Mouse (Mus musculus) liver, adult 2 months (tissue): ENCODE measurements at regions not wholly inside any gene's neighbourhood (a gene's known extent, or its start where the extent isn't known, plus 50 kb on each side); places are given as distances from the start of the nearest gene placed in this dataset.

Experiments used
- CTCF ChIP-seq: fragments of 200-500 bp; IDR thresholded peaks from 2 replicates; pipeline ENCODE4 v1.5.1; 2011; ENCODE audit warnings: low read depth, low read length, control low read depth
- POLR2A ChIP-seq: fragments of 200-500 bp; IDR thresholded peaks from 2 replicates; pipeline ENCODE4 v1.6.1; 2011; ENCODE audit warnings: low read length, control low read depth; ENCODE audit not compliant: insufficient read depth; ENCODE audit errors: extremely low read depth

GRCm38 (mm10) chr4:10812931-10813330 is 61.4 kb upstream of the 2610301B20Rik start:
- no peak for TF ChIP-seq POLR2A
- no peak for TF ChIP-seq CTCF
